Mouse (Mus musculus): ENCODE measurements at regions not wholly inside any gene's neighbourhood (a gene's known extent, or its start where the extent isn't known, plus 50 kb on each side); places are given as distances from the start of the nearest gene placed in this dataset.

DNA sequence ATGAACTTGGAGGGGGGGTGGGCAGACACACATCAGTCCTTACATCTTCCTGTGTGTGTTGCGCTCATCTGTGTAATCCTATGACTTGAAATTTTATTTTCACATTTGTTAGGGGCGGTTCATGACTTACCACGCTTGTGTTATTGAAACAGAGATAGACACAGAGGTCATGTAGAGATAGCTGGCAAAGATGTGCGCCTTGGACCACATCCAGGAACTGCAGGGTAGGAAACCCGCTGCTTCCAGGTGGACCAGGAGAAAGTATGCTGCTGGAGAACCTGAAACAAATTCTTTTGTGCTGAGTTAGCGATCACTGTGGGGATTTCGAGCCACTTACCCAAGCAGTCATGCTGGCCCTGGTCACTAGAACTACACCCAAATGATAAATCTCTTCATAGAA is 89.1 kb downstream of the Kcnj2 start:
- Histone ChIP-seq H3K27ac (ENCODE audit: low read length) (no peak overlapping the region), H3K9ac (ENCODE audit: low read length) (no peak overlapping the region), H3K4me3 (replicated peaks; ENCODE audit: low read length) (no peak overlapping the region), H3K9me3 (replicated peaks; ENCODE audit: control insufficient read depth, low read length) (no peaks in the 10 kb centered on the region), H3K27me3 (ENCODE audit: control insufficient read depth, insufficient read depth, low read length) (no peaks in the 10 kb centered on the region), H3K4me1 (ENCODE audit: control insufficient read depth, insufficient read depth, low read length) (no peaks in the 10 kb centered on the region), H3K4me2 (ENCODE audit: low read depth, low read length) (no peak overlapping the region), H3K36me3 (ENCODE audit: control insufficient read depth, insufficient read depth, low read length) (no peaks in the 10 kb centered on the region)
- no peak for ATAC-seq (ENCODE audit: insufficient read depth, low FRiP score)
- WGBS, result 84% methylated on average over 7 of the region's 7 CpGs

DNA sequence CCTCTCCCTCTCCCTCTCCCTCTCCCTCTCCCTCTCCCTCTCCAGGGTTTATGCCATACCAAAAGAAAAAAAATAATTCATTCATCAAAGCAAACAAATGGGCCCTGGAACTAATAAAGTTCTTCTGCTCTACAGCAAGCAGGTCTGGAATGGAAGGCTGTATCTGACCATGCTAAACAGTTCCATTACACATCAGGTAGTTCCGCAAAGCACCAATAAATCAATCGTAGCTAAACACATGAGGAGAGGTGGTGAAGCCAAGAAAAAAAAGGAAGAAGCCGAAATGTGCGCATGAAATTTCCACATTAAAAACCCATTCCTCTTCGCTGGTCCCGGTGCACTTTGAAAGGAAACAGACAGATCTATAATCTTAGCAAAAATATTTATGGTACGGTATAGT is 89.8 kb downstream of the Kcnj2 start:
- Histone ChIP-seq H3K27ac (ENCODE audit: low read length) (no peak overlapping the region), H3K9ac (ENCODE audit: low read length) (no peak overlapping the region), H3K4me1 (ENCODE audit: control insufficient read depth, insufficient read depth, low read length) (no peaks in the 10 kb centered on the region), H3K4me2 (ENCODE audit: low read depth, low read length) (no peak overlapping the region), H3K27me3 (ENCODE audit: control insufficient read depth, insufficient read depth, low read length) (no peaks in the 10 kb centered on the region), H3K9me3 (replicated peaks; ENCODE audit: control insufficient read depth, low read length) (no peaks in the 10 kb centered on the region), H3K4me3 (replicated peaks; ENCODE audit: low read length) (no peak overlapping the region), H3K36me3 (ENCODE audit: control insufficient read depth, insufficient read depth, low read length) (no peaks in the 10 kb centered on the region)
- no peak for ATAC-seq (ENCODE audit: insufficient read depth, low FRiP score)
- 46% methylated on average over 7 of the region's 7 CpGs for WGBS

DNA sequence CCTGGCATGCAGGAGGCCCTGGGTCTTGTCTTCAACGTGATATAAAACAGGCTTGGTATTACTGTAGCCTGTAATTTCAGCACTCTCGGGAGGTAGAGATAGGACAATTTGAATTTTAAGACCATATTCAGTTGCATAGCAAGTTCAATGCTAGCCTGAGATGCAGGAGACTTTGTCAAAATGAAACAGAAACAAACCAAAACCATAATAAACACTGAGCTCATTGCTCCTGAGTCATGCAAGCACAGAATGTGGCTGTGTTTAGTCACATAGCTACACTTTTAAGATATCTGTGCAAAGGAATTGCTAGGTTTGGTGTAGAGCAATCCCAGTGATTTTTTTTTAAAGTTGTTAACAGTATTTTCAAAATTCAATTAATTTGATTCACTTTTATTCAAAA is 93.3 kb downstream of the Kcnj2 start:
- WGBS, result 56% methylated on average over 2 of the region's 2 CpGs
- no peak for ATAC-seq (ENCODE audit: insufficient read depth, low FRiP score)
- Histone ChIP-seq H3K9ac (ENCODE audit: low read length) (no peak overlapping the region), H3K4me3 (replicated peaks; ENCODE audit: low read length) (no peak overlapping the region), H3K27me3 (ENCODE audit: control insufficient read depth, insufficient read depth, low read length) (no peaks in the 10 kb centered on the region), H3K36me3 (ENCODE audit: control insufficient read depth, insufficient read depth, low read length) (no peaks in the 10 kb centered on the region), H3K4me2 (ENCODE audit: low read depth, low read length) (no peak overlapping the region), H3K27ac (ENCODE audit: low read length) (no peak overlapping the region), H3K9me3 (replicated peaks; ENCODE audit: control insufficient read depth, low read length) (no peaks in the 10 kb centered on the region), H3K4me1 (ENCODE audit: control insufficient read depth, insufficient read depth, low read length) (no peaks in the 10 kb centered on the region)

DNA sequence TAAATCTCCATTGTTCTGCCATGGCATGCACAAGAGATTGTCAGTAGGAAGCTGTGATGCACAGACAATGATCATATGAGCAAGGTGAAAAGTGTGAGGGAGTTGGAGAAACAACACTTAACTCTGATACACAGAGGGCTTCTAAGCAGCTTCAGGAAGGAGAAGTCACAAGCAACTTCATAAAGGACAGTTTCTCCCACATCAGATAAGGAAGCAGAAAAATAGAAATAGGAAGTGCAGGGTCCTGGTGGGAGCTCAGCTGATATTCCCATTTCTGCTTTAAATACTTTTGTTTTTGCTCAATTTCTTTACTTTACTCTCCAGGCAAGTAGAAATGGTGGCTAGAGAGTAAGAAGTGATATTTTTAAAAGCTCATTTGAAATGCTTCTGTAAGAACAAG is 98.9 kb downstream of the Kcnj2 start:
- Histone ChIP-seq H3K4me3 (replicated peaks; ENCODE audit: low read length) (no peak overlapping the region), H3K9ac (ENCODE audit: low read length) (no peak overlapping the region), H3K4me1 (ENCODE audit: control insufficient read depth, insufficient read depth, low read length) (no peaks in the 10 kb centered on the region), H3K27ac (ENCODE audit: low read length) (no peak overlapping the region), H3K9me3 (replicated peaks; ENCODE audit: control insufficient read depth, low read length) (no peaks in the 10 kb centered on the region), H3K36me3 (ENCODE audit: control insufficient read depth, insufficient read depth, low read length) (no peaks in the 10 kb centered on the region), H3K4me2 (ENCODE audit: low read depth, low read length) (no peak overlapping the region), H3K27me3 (ENCODE audit: control insufficient read depth, insufficient read depth, low read length) (no peaks in the 10 kb centered on the region)
- ATAC-seq (ENCODE audit: insufficient read depth, low FRiP score), result no peak

DNA sequence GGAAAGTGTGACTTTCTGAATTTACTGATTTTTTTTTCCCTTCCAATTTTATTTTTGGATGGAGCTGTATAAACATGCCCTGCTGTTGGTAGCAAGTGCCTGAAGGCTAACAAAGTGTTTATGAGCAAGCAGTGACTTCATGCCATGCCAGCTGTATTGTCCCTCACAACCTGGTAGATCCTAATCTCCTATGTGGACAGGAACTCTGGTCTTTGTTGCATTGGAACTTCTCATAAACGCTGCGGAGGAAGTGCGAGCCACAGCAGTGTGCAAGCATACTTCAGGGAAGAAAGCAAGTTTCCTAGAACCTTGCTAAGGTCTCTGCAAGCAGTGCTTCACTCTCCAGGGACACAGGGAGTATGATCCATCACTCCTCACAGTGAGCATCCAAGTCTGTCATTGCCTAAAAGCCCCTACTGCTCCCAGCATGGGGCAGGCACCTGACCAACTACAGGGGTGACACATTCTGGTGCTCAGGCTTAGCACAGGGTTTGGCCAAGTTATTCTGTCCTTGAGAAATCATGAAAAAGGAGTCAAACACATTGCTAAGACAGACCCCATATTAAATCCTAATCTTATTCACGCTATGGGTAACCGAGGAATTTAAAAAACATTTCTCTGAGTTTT is 104.3 kb downstream of the Kcnj2 start:
- Histone ChIP-seq H3K36me3 (ENCODE audit: control insufficient read depth, insufficient read depth, low read length) (no peaks in the 10 kb centered on the region), H3K4me2 (ENCODE audit: low read depth, low read length) (no peak overlapping the region), H3K9me3 (replicated peaks; ENCODE audit: control insufficient read depth, low read length) (no peaks in the 10 kb centered on the region), H3K27me3 (ENCODE audit: control insufficient read depth, insufficient read depth, low read length) (no peaks in the 10 kb centered on the region), H3K27ac (ENCODE audit: low read length) (no peak overlapping the region), H3K4me1 (ENCODE audit: control insufficient read depth, insufficient read depth, low read length) (no peaks in the 10 kb centered on the region), H3K9ac (ENCODE audit: low read length) (no peak overlapping the region), H3K4me3 (replicated peaks; ENCODE audit: low read length) (no peak overlapping the region)
- WGBS, result 83% methylated on average over 5 of the region's 5 CpGs
- ATAC-seq (ENCODE audit: insufficient read depth, low FRiP score), result no peak

DNA sequence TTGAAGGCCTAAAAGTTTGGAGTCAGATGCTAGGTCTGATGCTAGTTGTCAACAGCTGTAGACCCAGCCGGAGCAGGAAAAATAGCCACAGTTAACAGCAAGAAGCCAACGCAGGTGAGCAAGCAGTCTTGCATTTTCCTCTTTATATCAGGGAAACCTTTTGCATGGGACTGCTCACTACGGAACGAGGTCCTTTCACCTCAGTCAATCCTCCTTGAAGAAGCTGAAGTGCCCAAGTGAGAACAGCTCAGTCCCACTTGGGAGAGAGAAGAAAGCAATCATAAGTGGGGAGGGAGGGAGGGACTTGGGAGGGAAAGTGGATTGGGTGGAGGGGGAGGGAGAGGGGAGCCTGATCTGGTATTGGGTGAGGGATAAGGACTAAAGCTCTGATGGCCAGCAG is 107.6 kb downstream of the Kcnj2 start:
- no peaks in the 10 kb centered on the region for H3K4me1 ChIP-seq (ENCODE audit: control insufficient read depth, insufficient read depth, low read length)
- no peaks in the 10 kb centered on the region for H3K36me3 ChIP-seq (ENCODE audit: control insufficient read depth, insufficient read depth, low read length)
- H3K9ac ChIP-seq (ENCODE audit: low read length), result no peak overlapping the region
- H3K27me3 ChIP-seq (ENCODE audit: control insufficient read depth, insufficient read depth, low read length), result no peaks in the 10 kb centered on the region
- no peak overlapping the region for H3K4me2 ChIP-seq (ENCODE audit: low read depth, low read length)
- H3K4me3 ChIP-seq (replicated peaks; ENCODE audit: low read length), result no peak overlapping the region
- ATAC-seq (ENCODE audit: insufficient read depth, low FRiP score), result no peak
- WGBS, result 83% methylated on average over 4 of the region's 4 CpGs
- H3K9me3 ChIP-seq (replicated peaks; ENCODE audit: control insufficient read depth, low read length), result no peaks in the 10 kb centered on the region
- H3K27ac ChIP-seq (ENCODE audit: low read length), result no peak overlapping the region

DNA sequence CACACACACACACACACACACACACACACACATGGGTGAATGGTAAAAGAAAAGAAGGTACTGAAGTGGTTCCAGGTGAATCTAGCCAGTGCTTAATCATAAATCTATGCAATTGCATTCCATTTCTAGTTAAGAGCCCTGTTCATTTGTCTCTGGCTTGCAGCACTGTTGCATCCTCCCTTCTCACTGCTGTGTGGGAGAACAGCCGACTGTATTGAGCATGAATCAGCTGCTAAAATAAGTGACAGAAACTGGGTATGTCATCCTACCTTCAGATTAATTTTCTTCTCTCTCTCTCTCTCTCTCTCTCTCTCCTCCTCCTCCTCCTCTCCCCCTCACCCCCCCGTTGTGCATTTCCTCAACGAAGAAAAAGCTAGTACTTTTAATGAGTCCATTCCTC is 109.6 kb downstream of the Kcnj2 start:
- Histone ChIP-seq H3K9ac (ENCODE audit: low read length) (no peak overlapping the region), H3K9me3 (replicated peaks; ENCODE audit: control insufficient read depth, low read length) (no peaks in the 10 kb centered on the region), H3K27me3 (ENCODE audit: control insufficient read depth, insufficient read depth, low read length) (no peaks in the 10 kb centered on the region), H3K27ac (ENCODE audit: low read length) (no peak overlapping the region), H3K36me3 (ENCODE audit: control insufficient read depth, insufficient read depth, low read length) (no peaks in the 10 kb centered on the region), H3K4me1 (ENCODE audit: control insufficient read depth, insufficient read depth, low read length) (no peaks in the 10 kb centered on the region), H3K4me2 (ENCODE audit: low read depth, low read length) (no peak overlapping the region), H3K4me3 (replicated peaks; ENCODE audit: low read length) (no peak overlapping the region)
- ATAC-seq (ENCODE audit: insufficient read depth, low FRiP score), result no peak
- WGBS, result 67% methylated on average over 3 of the region's 3 CpGs

DNA sequence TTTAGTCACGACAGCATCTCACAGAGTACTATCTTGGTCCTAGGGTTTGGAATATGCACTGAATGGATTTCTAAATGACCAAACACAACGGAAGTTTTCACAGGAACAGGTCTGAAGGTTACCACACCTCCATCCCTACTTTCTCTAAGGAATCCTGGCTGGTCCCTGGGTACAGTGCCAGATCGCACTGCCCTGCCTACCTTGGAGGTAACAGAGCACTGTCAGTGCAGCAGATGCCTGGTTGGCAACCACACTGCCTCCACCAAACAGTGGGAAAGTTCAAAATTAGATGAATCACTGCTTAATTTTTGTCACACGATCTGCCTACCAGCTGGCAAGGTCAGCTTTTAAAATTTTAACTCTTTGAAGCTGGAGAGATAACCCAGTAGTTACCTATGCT is 111.6 kb downstream of the Kcnj2 start:
- Histone ChIP-seq H3K4me3 (replicated peaks; ENCODE audit: low read length) (no peak overlapping the region), H3K9me3 (replicated peaks; ENCODE audit: control insufficient read depth, low read length) (no peaks in the 10 kb centered on the region), H3K27ac (ENCODE audit: low read length) (no peak overlapping the region), H3K9ac (ENCODE audit: low read length) (no peak overlapping the region), H3K27me3 (ENCODE audit: control insufficient read depth, insufficient read depth, low read length) (no peaks in the 10 kb centered on the region), H3K4me2 (ENCODE audit: low read depth, low read length) (no peak overlapping the region), H3K36me3 (ENCODE audit: control insufficient read depth, insufficient read depth, low read length) (no peaks in the 10 kb centered on the region), H3K4me1 (ENCODE audit: control insufficient read depth, insufficient read depth, low read length) (no peaks in the 10 kb centered on the region)
- no peak for ATAC-seq (ENCODE audit: insufficient read depth, low FRiP score)
- 77% methylated on average over 4 of the region's 4 CpGs for WGBS

DNA sequence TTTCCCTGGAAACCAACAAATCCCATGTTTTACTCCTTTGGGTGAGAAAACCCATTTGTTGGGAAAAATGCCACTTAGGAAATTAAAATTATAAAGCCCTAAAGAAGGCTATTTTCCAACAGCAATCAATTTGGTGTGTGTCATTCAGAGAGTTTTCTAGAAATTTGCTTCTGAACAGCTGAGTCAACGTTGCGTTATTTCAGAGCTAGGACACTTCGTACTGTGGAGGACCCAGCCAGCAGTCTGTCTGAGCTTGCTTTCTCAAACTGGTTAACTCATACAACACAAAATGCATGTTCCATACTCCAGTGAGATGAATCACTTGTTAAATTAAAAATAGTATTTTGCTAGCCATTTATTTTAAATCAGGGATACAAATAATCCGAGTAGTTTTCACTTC is 131.5 kb downstream of the Kcnj2 start:
- H3K27me3 ChIP-seq (ENCODE audit: control insufficient read depth, insufficient read depth, low read length), result no peaks in the 10 kb centered on the region
- H3K9me3 ChIP-seq (replicated peaks; ENCODE audit: control insufficient read depth, low read length), result no peaks in the 10 kb centered on the region
- 71% methylated on average over 4 of the region's 4 CpGs for WGBS
- no peaks in the 10 kb centered on the region for H3K4me1 ChIP-seq (ENCODE audit: control insufficient read depth, insufficient read depth, low read length)
- H3K9ac ChIP-seq (ENCODE audit: low read length), result no peak overlapping the region
- H3K4me3 ChIP-seq (replicated peaks; ENCODE audit: low read length), result no peak overlapping the region
- H3K27ac ChIP-seq (ENCODE audit: low read length), result no peak overlapping the region
- H3K4me2 ChIP-seq (ENCODE audit: low read depth, low read length), result no peak overlapping the region
- H3K36me3 ChIP-seq (ENCODE audit: control insufficient read depth, insufficient read depth, low read length), result no peaks in the 10 kb centered on the region
- no peak for ATAC-seq (ENCODE audit: insufficient read depth, low FRiP score)

DNA sequence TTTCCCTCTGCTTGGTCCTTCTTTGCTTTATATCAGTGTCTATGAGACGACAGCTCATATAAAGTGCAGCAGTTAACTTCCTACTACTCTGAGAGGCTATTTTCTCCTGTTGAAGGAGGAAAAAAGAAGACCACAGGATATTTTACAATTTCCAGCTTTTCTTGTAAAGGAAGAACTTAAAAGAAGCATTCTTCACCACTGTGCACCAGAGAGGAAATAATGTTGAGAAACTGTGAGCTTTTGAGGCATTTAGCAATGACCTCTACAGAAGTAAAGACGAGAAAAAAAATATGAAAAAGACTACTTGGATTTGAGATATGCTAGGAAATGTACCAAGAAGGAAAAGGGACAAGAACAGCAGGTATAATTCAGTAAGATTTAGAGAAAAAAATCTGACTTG is 134.5 kb downstream of the Kcnj2 start:
- Histone ChIP-seq H3K36me3 (ENCODE audit: control insufficient read depth, insufficient read depth, low read length) (no peaks in the 10 kb centered on the region), H3K4me2 (ENCODE audit: low read depth, low read length) (no peak overlapping the region), H3K4me1 (ENCODE audit: control insufficient read depth, insufficient read depth, low read length) (no peaks in the 10 kb centered on the region), H3K9me3 (replicated peaks; ENCODE audit: control insufficient read depth, low read length) (no peaks in the 10 kb centered on the region), H3K9ac (ENCODE audit: low read length) (no peak overlapping the region), H3K4me3 (replicated peaks; ENCODE audit: low read length) (no peak overlapping the region), H3K27me3 (ENCODE audit: control insufficient read depth, insufficient read depth, low read length) (no peaks in the 10 kb centered on the region), H3K27ac (ENCODE audit: low read length) (no peak overlapping the region)
- ATAC-seq (ENCODE audit: insufficient read depth, low FRiP score), result no peak
- 60% methylated on average over 2 of the region's 2 CpGs for WGBS
